Mouse (Mus musculus) splenic B cell, adult 2 months (primary cell): ENCODE measurements around the gene Sh3rf1.

Experiments used
- DNase-seq: peaks from one replicate; pipeline ENCODE4 v3.0.0-alpha.2; 2011; ENCODE audit warnings: low read depth, low spot score
- H3K27me3 ChIP-seq: 2 replicates; pipeline ENCODE4 v1.6.1; 2012; ENCODE audit warnings: mild to moderate bottlenecking, low read length, moderate library complexity, mixed read lengths; ENCODE audit not compliant: control insufficient read depth, poor library complexity, insufficient read depth, severe bottlenecking
- H3K36me3 ChIP-seq: 2 replicates; pipeline ENCODE4 v1.6.1; 2012; ENCODE audit warnings: mild to moderate bottlenecking, low read length, moderate library complexity, mixed read lengths; ENCODE audit not compliant: control insufficient read depth, poor library complexity, insufficient read depth, severe bottlenecking

The Sh3rf1 gene

DNA sequence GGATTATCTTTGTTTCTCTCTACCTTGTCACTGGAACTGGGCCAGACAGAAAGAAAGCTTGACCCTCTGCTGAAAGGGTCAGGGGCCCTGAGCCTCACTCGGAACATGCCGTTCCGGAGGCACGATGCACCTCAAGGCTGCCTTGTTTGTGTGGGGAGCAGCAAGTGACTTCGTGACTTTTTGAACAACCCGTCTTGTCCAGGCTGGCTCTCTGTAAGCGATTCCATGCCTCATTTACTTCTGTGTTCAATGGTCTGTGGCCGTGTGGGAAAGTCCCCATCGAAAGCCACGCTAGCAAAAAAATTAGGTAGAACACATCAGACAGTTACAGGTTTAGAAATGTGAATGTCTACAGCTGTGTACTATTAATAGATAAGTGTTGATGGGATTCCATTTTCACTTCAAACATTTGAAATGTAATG is 136.2 kb downstream of the Sh3rf1 start:
- DNase-seq, result peak; percentile 63
- Histone ChIP-seq H3K36me3 (no peaks in the 10 kb centered on the region), H3K27me3 (no peaks in the 10 kb centered on the region)

DNA sequence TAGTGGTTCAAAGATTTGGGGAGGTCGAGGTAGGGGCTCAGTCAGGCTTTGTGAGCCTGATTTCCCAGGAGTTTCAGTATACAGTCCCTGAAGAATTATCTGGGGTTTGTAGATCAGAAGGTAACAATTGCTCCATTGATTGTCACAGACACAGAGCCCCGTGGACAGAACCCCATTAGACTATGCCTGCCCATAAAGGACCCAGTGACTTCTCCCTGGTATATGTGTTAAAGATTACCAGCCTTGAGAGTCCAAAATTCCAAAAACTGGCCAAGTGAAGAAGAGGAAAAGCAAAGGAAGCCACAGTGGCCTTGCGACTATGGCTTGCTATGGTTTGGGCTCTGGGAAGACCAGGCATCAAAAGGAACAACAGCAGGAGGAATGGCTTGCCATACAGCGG is 136.7 kb downstream of the Sh3rf1 start:
- DNase-seq, result no peak
- no peaks in the 10 kb centered on the region for H3K36me3 ChIP-seq
- no peaks in the 10 kb centered on the region for H3K27me3 ChIP-seq

GRCm38 (mm10) chr8:61361476-61361875 is 137.8 kb downstream of the Sh3rf1 start:
- H3K36me3 ChIP-seq, result no peaks in the 10 kb centered on the region
- no peak for DNase-seq
- H3K27me3 ChIP-seq, result no peaks in the 10 kb centered on the region

GRCm38 (mm10) chr8:61362301-61362913 is 138.7 kb downstream of the Sh3rf1 start:
- no peak for DNase-seq
- Histone ChIP-seq H3K27me3 (no peaks in the 10 kb centered on the region), H3K36me3 (no peaks in the 10 kb centered on the region)

DNA sequence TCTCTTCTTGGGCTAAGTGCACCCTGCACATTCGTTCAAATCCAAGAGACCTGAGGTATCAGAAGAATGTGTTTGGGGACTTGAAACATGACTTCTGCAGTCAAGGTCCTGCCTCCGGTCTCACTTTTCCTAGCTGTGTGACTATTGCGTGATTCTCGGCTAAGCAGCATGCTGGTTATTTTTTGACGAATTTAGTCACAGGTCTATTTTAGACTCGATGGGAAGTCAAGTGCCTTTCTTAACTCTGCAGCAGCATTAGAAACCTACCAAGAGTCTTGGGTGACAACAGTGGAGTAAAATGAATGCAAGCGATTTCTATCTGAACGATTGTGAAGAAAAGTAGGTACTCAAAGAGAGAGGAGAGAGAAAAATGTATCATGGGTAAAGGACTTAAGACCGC is 149.6 kb downstream of the Sh3rf1 start:
- no peak for DNase-seq
- Histone ChIP-seq H3K36me3 (no peaks in the 10 kb centered on the region; the same call in 1 of the 2 replicates), H3K27me3 (no peaks in the 10 kb centered on the region)

GRCm38 (mm10) chr8:61374059-61374755 is 150.5 kb downstream of the Sh3rf1 start:
- no peaks in the 10 kb centered on the region for H3K27me3 ChIP-seq
- DNase-seq, result no peak
- no peaks in the 10 kb centered on the region; the same call in 1 of the 2 replicates for H3K36me3 ChIP-seq

DNA sequence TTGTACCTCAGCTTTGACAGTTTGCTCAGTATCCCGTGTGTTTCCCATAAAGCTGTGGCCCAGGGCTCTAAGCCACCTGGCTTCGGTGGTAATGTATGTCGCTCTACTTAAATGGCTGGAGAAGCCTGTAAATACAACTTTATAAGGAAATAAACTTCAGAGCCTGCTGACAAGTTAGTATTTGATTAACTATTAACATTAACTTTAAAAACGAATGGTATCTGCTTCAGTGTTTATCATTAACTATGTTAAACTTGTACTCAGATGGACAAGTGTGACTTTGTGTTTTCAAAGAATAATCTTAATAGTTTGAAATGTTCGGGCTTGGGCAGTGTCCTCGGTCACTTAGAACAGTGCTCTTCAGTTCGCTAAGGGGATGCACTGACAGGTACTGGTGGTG is 151.5 kb downstream of the Sh3rf1 start:
- H3K36me3 ChIP-seq, result no peaks in the 10 kb centered on the region; the same call in 1 of the 2 replicates
- DNase-seq, result no peak
- no peaks in the 10 kb centered on the region for H3K27me3 ChIP-seq

GRCm38 (mm10) chr8:61378847-61379698 is 155.4 kb downstream of the Sh3rf1 start:
- no peaks in the 10 kb centered on the region for H3K36me3 ChIP-seq
- DNase-seq, result no peak
- H3K27me3 ChIP-seq, result no peaks in the 10 kb centered on the region

GRCm38 (mm10) chr8:61384536-61384935 is 160.9 kb downstream of the Sh3rf1 start:
- no peaks in the 10 kb centered on the region for H3K36me3 ChIP-seq
- no peak for DNase-seq
- H3K27me3 ChIP-seq, result no peaks in the 10 kb centered on the region

DNA sequence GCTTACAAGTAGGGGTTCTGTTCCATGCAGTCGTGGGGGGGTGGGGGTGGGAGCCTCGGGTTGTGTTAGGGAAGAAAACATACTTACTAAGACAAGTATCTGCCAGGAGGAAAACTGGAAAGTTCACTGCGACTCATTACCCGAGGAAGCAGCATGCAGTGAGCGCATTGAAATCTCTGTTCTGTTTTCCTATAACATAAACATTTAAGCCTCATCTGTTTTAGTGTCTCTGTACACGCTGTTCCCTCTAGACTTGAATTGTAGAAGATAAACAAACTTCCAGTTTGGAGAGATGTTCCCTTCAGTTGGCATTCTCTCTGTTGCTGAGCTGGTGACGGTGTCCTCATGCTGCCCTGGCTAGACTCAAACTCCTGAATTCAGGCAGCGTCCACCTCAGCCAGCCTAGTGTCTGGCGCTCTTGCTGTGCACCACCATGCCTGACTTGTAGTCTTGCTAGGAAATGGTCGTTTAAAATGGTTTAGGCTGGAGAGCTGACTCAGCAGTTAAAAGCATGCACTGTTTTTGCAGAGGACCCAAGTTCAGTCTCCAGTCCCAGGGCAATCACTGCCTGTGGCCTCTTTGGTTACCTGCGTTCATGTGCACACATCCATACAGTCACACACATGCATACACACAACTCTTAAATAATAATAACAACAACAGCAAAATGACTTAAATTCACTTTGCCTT is 162.0 kb downstream of the Sh3rf1 start:
- Histone ChIP-seq H3K36me3 (no peaks in the 10 kb centered on the region), H3K27me3 (no peaks in the 10 kb centered on the region)
- DNase-seq, result no peak

DNA sequence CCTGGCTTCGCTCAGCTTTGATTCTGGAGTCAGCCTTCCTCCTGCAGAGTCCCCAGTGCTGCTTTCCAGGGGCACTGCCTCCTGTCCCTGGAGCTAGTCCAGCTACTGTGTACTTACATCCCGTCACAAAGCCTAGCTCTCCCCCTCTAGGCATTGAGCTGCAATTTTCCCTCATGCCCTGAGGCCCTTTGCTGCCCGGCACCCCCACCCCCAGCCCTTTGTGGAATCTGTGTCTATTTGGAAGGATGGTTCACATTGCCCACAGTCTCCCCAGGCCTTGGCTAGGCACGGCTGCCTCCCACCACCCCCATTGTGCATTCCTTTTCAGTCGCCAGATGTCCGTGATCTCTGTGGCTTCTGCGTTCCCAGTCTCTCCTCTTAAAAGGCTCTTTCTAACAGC is 163.0 kb downstream of the Sh3rf1 start:
- no peak for DNase-seq
- Histone ChIP-seq H3K27me3 (no peaks in the 10 kb centered on the region), H3K36me3 (no peaks in the 10 kb centered on the region)

- DNase-seq, result no peak
- Histone ChIP-seq H3K36me3 (no peaks in the 10 kb centered on the region), H3K27me3 (no peaks in the 10 kb centered on the region)
These were observed 163.9 kb downstream of the Sh3rf1 start for GRCm38 (mm10) chr8:61387501-61387963.

GRCm38 (mm10) chr8:61388341-61388740 is 164.7 kb downstream of the Sh3rf1 start:
- no peaks in the 10 kb centered on the region for H3K36me3 ChIP-seq
- H3K27me3 ChIP-seq, result no peaks in the 10 kb centered on the region
- DNase-seq, result no peak

DNA sequence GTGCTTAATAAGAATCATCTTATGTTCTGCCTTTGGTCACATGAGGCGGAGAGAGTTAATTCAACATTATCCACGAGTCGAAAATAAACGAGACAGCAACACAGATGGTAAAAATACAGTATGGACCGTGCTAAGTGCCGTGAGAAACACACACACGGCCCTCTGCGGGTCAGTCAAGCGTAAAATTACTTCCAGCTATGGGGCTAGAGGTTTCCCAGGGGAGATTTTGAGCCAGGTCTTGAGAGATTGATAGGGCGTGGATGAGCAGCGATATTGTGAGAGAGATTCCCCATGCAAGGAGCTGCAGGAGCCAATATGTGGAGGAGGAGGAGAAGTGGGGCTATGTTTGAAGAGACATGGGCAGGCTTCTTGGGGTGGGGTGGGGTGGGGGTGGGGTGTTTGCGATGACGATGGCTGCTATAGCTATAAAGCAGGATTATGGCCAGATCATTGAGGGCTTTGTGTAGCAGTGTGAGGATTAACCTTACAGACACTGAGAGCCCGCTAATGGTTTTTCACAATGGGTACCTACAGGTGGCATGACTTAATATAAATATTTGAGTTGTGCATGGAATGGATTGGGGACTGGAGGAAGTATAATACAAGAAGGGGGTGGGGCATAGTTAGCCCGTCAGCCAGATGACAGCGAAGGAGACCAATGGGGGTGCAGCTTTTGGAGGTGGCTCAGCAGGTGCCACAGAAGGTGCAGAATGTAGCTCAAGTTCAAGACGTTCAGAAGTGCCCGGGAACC is 166.8 kb downstream of the Sh3rf1 start:
- peak; percentile 26 for DNase-seq
- Histone ChIP-seq H3K27me3 (no peaks in the 10 kb centered on the region), H3K36me3 (no peaks in the 10 kb centered on the region)
